Comparison of ENCODE assay signal across 28 mouse cellular contexts in the genomic region with DNA sequence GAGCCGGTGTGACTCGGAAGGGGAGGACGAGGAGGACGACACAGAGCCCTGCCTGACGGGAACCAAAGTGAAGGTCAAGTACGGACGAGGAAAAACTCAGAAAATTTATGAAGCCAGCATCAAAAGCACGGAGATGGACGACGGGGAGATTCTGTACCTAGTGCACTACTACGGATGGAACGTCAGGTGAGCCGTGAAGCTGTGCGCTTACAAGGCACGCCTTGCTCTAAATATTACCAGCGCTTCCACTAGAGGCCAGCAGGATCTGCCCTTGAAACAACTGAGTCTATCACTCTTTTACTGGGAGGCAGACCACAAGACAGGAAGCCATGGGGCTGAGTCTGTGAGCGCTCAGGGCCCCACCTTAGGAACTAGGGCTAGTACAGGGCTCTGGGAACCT. TPM values are rescaled to one million over a fixed set of nuclear protein-coding genes. Genes with fewer than 3 reads are reported as not detected.
"Had no signal": no experiment of that assay in that cellular context is flagged by ENCODE, and none has a peak within 500 bp of the region (broad histone marks: within the 10 kb centered on the region; RNA-seq: fewer than 3 reads in every experiment).

No protein-coding gene starts in this region.

- H3K4me3 ChIP-seq: limb, embryonic 12.5 days; limb, embryonic 15.5 days; lung, embryonic 15.5 days; midbrain, embryonic 10.5 days; midbrain, embryonic 13.5 days had no signal

- H3K27ac ChIP-seq: kidney, postnatal 0 days; limb, embryonic 12.5 days; limb, embryonic 15.5 days; liver, embryonic 14.5 days; lung, embryonic 15.5 days; midbrain, embryonic 10.5 days; midbrain, embryonic 13.5 days had no signal

- H3K9ac ChIP-seq: limb, embryonic 12.5 days; limb, embryonic 15.5 days; liver, embryonic 14.5 days; lung, embryonic 15.5 days; midbrain, embryonic 13.5 days had no signal

- H3K4me1 ChIP-seq: limb, embryonic 12.5 days; limb, embryonic 15.5 days; lung, embryonic 15.5 days; midbrain, embryonic 10.5 days; midbrain, embryonic 13.5 days had no signal

- ATAC-seq: intestine, postnatal 0 days; midbrain, embryonic 13.5 days had no signal

- H3K27me3 ChIP-seq: limb, embryonic 12.5 days; limb, embryonic 15.5 days; lung, embryonic 15.5 days; midbrain, embryonic 13.5 days had no signal

- DNase-seq: kidney, adult 2 months; kidney, postnatal 25 days; left cerebral cortex, postnatal 4 days; lung, adult 18-20 months; lung, postnatal 10 days; lung, postnatal 36 days; right cerebral cortex, postnatal 4 days; thymus, adult 18-20 months; thymus, postnatal 4 days had no signal

- H3K9me3 ChIP-seq: limb, embryonic 12.5 days; limb, embryonic 15.5 days; lung, embryonic 15.5 days; midbrain, embryonic 10.5 days; midbrain, embryonic 13.5 days had no signal

- H3K4me2 ChIP-seq: limb, embryonic 12.5 days; limb, embryonic 15.5 days; liver, embryonic 11.5 days; lung, embryonic 15.5 days; midbrain, embryonic 13.5 days had no signal

RNA-seq across cellular contexts. Expression of a gene that starts 41.4 kb away (rescaled TPM):
- total RNA-seq: layer of hippocampus, adult 8-10 months; layer of hippocampus, postnatal 14 days; left cerebral cortex, adult 8-10 months; left cerebral cortex, postnatal 14 days; left cerebral cortex, postnatal 4 days; megakaryocyte, adult 5-6 weeks; midbrain, postnatal 0 days had no signal
- polyA plus RNA-seq: intestine, postnatal 0 days; kidney, adult 2 months; kidney, embryonic 14.5 days; kidney, postnatal 0 days; limb, embryonic 12.5 days; limb, embryonic 15.5 days; liver, embryonic 11.5 days; liver, embryonic 14.5 days; midbrain, embryonic 10.5 days; midbrain, postnatal 0 days; neural tube, embryonic 11.5 days; neural tube, embryonic 14.5 days; stomach, embryonic 14.5 days had no signal
